Comparison of ENCODE assay signal across 31 mouse cellular contexts in genomic region chr9:51190655-51191054, GRCm38 (mm10). TPM values are rescaled to one million over a fixed set of nuclear protein-coding genes. Genes with fewer than 3 reads are reported as not detected.
"Had no signal": no experiment of that assay in that cellular context is flagged by ENCODE, and none has a peak within 500 bp of the region (broad histone marks: within the 10 kb centered on the region; RNA-seq: fewer than 3 reads in every experiment).

No protein-coding gene starts in this region.

- H3K4me2 ChIP-seq: embryonic facial prominence, embryonic 12.5 days; embryonic facial prominence, embryonic 13.5 days; embryonic facial prominence, embryonic 15.5 days; forebrain, embryonic 12.5 days; forebrain, embryonic 13.5 days; forebrain, embryonic 15.5 days had no signal

- DNase-seq: cerebellum, adult 18-20 months; cerebellum, adult 2 months; cerebellum, adult 8-10 months; cerebellum, adult 9-10 months; cerebellum, adult 9-11 months; cerebellum, postnatal 10 days; cerebellum, postnatal 14 days; cerebellum, postnatal 25 days; cerebellum, postnatal 36 days; embryo, embryonic 11 days; forebrain, postnatal 0 days; gastrocnemius, adult 2 months; gastrocnemius, postnatal 10 days; gastrocnemius, postnatal 14 days; gastrocnemius, postnatal 25 days; gastrocnemius, postnatal 36 days had no signal

- H3K4me1 ChIP-seq: embryonic facial prominence, embryonic 10.5 days; embryonic facial prominence, embryonic 12.5 days; embryonic facial prominence, embryonic 15.5 days; forebrain, embryonic 10.5 days; forebrain, embryonic 12.5 days; forebrain, embryonic 13.5 days; forebrain, embryonic 15.5 days had no signal

- H3K27ac ChIP-seq: embryonic facial prominence, embryonic 10.5 days; embryonic facial prominence, embryonic 12.5 days; embryonic facial prominence, embryonic 13.5 days; embryonic facial prominence, embryonic 15.5 days; forebrain, embryonic 10.5 days; forebrain, embryonic 12.5 days; forebrain, embryonic 13.5 days; forebrain, embryonic 15.5 days; gastrocnemius, adult 2 months had no signal

- H3K9me3 ChIP-seq: embryonic facial prominence, embryonic 10.5 days; embryonic facial prominence, embryonic 13.5 days; embryonic facial prominence, embryonic 15.5 days; forebrain, embryonic 10.5 days; forebrain, embryonic 12.5 days; forebrain, embryonic 13.5 days; forebrain, embryonic 15.5 days had no signal

- H3K27me3 ChIP-seq: embryonic facial prominence, embryonic 12.5 days; embryonic facial prominence, embryonic 13.5 days; embryonic facial prominence, embryonic 15.5 days; forebrain, embryonic 12.5 days; forebrain, embryonic 13.5 days; forebrain, embryonic 15.5 days had no signal

- H3K4me3 ChIP-seq: embryonic facial prominence, embryonic 10.5 days; embryonic facial prominence, embryonic 12.5 days; embryonic facial prominence, embryonic 13.5 days; embryonic facial prominence, embryonic 15.5 days; erythroblast, embryonic 14.5 days; forebrain, embryonic 10.5 days; forebrain, embryonic 12.5 days; forebrain, embryonic 13.5 days; forebrain, embryonic 15.5 days; gastrocnemius, adult 2 months had no signal

- H3K36me3 ChIP-seq: embryonic facial prominence, embryonic 10.5 days; embryonic facial prominence, embryonic 12.5 days; embryonic facial prominence, embryonic 13.5 days; embryonic facial prominence, embryonic 15.5 days; forebrain, embryonic 10.5 days; forebrain, embryonic 12.5 days; forebrain, embryonic 15.5 days had no signal

- H3K9ac ChIP-seq: embryonic facial prominence, embryonic 12.5 days; embryonic facial prominence, embryonic 13.5 days; embryonic facial prominence, embryonic 15.5 days; forebrain, embryonic 12.5 days; forebrain, embryonic 13.5 days; forebrain, embryonic 15.5 days; forebrain, postnatal 0 days had no signal

- ATAC-seq: forebrain, embryonic 13.5 days; forebrain, embryonic 14.5 days; forebrain, embryonic 15.5 days; forebrain, embryonic 16.5 days; forebrain, postnatal 0 days had no signal

RNA-seq across cellular contexts. Expression of gene Pou2af1, which starts 22.9 kb away (rescaled TPM):
- polyA plus RNA-seq: embryonic facial prominence, embryonic 10.5 days; embryonic facial prominence, embryonic 11.5 days; embryonic facial prominence, embryonic 12.5 days; embryonic facial prominence, embryonic 14.5 days; forebrain, embryonic 10.5 days; forebrain, embryonic 11.5 days; forebrain, embryonic 12.5 days; forebrain, embryonic 15.5 days; forebrain, embryonic 16.5 days; forebrain, postnatal 0 days had no signal

RNA-seq across cellular contexts. Expression of gene Gm32742, which starts 25.3 kb away (rescaled TPM):
- polyA plus RNA-seq: embryonic facial prominence, embryonic 11.5 days; erythroblast, embryonic 14.5 days; forebrain, embryonic 10.5 days; forebrain, embryonic 11.5 days; forebrain, embryonic 13.5 days; forebrain, embryonic 14.5 days; forebrain, embryonic 15.5 days; frontal cortex, adult 2 months had no signal
